Mouse (Mus musculus) regulatory T cell (primary cell): ENCODE results near the gene Spryd4.
"Not testable (repeated sequence)": the region's sequence is repeated elsewhere in the genome, so short reads cannot be mapped to it uniquely, and the experiment has no call there.

Experiments used
- in situ Hi-C: fragments of 300-600 bp; cut with MboI, MseI; formaldehyde crosslinking; loops from one replicate; pipeline ENCODE4 v1.15.1; 2025; ENCODE audit warnings: high pct_unique_total_duplicates

Spryd4 gene

DNA sequence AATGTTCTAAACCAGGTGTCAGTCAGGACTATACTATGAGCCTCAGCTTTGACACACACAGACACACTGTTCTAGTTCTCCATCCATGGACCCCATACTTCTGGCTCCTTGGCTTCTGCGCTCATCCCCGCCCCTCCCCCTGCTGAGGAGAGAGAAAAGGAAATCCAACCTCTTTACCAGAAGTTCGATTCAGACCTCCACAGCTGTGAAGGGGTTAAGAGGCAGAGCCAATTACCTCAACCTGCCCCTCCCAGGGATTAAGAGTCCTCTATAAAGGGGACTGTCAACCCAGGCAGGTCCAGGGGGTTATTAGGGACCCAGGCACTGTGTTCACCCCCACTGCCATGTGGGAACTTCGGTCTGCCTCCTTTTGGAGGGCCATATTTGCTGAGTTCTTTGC is 13.9 kb upstream of the Spryd4 start, which contains the start of gene Mip:
Mip (plus strand) TSS at position 301 of the 400 bp plus-strand sequence.
- in situ Hi-C loops, result no loop called here

DNA sequence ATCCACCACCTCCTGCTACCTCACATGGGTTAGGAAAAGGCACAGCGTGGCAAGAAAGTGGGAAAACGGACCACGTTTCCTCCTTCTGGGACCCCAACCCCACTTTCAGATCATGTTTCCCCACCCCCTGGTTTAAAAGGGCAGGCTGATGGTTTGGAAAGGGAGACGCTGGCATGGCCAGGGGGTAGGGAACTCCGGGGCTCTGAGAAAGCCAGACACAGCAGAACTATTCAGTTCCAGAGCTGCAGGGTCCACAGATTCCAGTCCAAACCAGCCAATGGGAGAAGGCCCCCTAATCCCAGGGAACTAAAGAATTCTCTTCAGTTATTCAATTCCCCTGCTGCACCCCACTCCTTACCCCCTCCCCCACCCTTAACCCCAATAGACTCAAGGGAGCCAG is 13.5 kb upstream of the Spryd4 start:
- in situ Hi-C loops, result no loop called here

DNA sequence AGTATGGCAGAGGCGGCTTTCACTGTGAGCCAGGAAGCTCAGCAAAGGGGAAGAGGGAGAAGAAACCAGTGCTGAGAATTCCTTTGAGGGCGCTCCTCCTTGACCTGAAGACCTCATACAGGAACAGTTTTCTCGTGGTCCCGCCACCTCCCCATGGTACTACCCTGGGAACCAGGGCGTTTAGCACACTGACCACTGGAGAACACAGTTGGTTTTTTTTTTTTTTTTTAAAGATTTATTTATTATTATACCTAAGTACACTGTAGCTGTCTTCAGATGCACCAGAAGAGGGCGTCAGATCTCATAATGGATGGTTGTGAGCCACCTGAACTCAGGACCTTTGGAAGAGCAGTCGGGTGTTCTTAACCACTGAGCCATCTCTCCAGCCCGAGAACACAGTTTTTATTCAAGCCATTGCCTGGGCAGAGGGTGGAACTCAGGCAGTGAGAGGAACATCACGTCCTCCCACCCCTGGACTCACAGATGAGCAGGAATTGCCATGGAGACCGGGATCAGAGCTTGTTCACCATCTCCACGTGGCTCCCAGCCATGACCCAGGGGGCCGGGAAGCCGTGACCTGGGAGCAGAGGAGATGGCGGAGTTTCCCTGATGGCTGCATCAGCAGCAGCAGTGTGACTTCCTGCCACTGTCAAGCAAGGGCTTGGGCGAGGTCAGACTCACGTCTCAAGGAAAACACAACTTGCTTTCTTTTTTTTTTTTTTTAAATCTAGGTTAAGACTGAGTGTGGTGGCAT is 10.1 kb upstream of the Spryd4 start:
- in situ Hi-C loops, result no loop called here

DNA sequence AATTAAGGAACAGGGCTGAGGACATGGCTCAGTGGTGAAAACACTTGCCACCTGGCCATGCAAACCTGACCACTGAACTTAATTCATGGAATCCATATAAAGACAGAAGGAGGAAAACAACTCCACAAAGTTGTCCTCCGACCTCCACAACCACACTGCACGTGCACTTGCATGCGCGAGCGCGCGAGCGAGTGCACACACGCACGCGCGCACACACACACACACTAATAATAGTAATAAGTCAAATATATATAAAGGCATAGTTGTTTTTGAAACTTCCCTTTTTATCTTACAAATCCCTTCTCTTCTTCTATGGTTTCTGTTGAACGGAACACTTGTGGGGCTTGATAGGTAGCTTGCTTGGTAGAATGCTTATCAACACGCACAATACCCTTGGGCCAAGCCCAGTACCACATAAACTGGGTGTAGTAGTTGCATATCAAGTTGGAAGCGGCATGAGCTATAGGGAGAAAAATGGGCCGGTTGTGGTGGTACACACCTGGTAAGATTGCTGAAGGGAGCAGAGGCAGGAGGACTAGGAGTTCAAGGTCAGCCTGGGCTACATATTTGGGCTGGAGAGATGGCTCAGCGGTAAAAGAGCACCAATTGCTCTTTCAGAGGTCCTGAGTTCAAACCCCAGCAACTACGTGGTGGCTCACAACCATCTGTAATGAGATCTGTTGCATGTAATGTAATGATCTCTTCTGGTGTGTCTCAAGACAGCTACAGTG is 6.9 kb upstream of the Spryd4 start:
- in situ Hi-C loops, result no loop called here

DNA sequence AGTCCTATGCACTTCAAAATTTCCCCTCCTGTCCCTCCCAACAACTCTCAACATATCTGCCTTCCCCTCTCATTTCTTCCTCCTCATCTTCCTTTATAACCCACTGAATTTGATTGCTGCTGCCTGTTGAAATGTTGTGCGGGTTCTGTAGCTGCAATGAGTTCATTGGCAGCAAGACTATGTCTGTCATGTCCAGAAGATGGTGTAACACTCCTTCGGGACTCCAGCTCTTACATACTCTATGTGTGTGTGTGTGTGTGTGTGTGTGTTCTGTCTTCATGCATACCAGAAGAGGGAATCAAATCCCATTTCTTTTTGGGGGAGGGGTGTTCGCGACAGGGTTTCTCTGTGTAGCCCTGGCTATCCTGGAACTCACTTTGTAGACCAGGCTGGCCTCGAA is 3.4 kb upstream of the Spryd4 start:
- in situ Hi-C loops, result no loop called here

DNA sequence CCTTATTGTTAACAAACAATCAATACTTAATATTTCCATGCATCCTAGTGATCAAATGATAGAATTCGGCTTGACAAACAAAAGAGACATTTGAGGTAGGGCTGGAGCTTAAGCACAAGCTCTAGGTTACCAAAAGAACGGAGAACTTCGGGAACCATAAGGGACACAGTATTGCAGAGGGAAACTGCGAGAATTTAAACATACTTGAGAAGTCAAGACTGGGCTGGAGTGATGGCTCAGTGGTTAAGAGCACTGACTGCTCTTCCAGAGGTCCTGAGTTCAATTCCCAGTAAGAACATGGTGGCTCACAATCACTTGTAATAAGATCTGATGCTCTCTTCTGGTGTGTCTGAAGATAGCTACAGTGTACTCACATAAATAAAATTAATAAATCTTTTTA is 2.5 kb upstream of the Spryd4 start:
- in situ Hi-C loops, result not testable (repeated sequence)

DNA sequence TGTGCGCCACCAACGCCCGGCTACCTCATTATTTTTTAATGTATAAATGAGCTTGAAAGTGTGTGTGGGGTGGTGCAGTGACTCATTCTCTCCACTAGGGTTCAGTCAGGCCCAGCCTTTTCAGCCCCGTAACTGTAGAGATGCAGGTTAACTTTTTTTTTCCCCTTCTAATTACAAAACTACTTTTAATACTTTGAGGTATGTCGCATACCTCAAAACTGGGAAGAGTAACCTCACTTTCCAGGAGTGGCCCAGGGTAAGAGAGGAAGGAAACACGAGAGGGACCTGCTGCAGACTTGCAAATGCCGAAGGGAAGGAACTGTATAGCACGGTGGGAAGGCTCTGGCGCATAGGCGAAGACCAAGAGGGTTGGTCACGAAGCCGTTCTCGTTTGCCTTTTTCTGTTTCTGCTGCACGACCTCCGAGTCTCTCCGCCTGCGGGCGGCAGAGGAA is 1.3 kb upstream of the Spryd4 start:
- in situ Hi-C loops, result no loop called here

DNA sequence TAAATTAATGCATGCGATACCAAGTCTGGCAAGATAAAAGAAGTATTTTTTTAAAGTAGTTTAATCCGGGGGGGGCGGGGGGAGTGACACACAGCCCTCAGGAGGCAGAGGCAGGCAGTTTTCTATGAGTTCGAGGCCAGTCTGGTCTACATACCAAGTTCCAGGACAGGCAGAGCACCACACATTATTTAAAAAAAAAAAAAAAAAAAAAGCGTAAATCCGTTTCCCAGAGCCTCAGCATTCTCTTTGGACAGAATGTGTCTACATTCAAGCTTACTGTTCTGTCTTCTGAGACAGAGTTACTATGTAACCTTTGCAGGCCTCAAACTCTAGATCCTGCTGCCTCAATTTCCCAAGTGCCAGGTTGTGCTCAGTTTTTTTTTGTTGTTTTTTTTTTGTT is 541 bp upstream of the Spryd4 start:
- in situ Hi-C loops, result no loop called here

DNA sequence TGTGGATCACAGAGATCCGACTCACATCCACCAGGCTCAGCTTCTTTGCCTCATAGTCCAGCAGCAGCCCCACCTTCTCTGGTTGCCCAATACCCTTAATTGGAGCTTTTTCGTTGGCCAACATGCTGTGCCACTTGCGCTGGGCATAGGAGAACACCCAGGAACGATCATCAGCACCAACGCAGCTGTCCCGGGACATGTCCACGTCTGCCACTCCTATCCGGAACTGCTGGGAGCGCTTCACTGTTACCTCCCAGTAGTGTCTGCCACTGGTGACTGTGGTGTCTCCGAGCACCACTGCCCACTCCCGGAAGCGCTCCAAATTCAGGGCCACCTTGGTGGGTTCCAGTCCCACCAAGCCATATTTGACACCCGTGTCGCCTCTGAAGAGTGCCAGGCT is 653 bp downstream of the Spryd4 start:
- in situ Hi-C loops, result no loop called here

DNA sequence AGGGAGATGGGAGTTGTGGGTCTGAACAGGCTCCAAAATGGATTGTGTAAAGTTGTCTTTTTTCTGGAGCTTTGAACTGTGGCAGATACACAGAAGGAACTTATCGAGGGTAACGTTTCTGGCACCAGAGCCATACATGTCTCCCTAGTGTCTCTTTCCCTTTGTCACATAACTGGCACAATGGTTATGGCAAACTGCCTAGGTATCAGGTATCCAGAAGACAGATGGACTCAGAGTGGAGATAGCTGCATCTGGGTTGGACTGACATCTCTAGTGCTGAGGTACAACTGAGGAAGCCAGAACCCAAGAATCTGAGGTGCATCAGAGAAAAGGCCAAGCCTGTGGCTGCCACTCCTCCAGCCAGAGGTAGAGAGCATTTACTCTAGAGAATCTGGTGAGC is 1.5 kb downstream of the Spryd4 start:
- in situ Hi-C loops, result no loop called here

DNA sequence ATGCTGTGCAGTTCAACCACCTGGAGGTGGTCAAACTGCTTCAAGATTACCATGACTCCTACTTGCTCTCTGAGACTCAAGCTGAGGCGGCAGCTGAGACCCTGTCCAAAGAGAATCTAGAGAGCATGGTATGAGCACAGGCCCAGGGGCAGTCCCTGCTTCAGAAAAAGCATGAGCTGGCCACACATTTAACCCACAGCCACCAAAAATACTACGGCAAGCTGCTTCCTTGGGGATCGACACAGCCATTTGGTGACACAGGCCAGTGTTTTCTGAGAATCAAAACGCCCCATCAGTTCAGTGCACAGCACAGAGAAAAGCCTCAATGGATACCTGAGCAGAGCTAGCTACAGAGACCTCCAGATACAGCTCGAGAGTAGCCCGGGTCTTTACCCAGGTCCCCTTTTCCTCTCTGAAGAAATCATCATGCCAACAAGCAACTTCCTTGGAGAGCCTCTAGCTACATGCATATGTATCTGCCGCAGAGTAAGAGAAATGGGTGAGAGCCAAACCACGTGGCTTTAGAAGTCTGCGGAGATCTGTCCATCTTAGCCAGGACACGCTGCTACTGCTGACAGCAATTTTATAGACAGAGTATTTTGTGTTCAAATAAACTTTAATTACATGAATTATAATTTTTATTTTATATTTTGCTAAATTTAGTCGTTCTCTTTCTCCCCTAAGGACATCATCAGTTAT is 2.1 kb downstream of the Spryd4 start:
- in situ Hi-C loops, result no loop called here

DNA sequence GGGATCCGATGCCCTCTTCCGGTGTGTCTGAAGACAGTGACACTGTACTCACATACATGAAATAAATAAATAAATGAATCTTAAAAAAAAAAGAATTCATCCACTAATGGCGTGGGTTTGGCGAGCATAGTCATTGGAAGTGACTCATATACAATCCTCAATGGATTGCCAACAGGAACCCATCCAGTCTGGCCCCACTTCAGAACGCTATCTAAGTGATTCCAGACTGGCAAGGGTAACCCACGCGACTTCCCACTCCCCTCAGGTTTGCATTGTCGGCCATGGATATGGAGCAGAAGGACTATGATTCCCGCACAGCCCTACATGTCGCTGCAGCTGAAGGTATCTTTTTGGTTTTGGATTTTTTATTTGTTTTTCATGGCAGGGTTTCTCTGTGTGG is 3.3 kb downstream of the Spryd4 start:
- in situ Hi-C loops, result no loop called here

DNA sequence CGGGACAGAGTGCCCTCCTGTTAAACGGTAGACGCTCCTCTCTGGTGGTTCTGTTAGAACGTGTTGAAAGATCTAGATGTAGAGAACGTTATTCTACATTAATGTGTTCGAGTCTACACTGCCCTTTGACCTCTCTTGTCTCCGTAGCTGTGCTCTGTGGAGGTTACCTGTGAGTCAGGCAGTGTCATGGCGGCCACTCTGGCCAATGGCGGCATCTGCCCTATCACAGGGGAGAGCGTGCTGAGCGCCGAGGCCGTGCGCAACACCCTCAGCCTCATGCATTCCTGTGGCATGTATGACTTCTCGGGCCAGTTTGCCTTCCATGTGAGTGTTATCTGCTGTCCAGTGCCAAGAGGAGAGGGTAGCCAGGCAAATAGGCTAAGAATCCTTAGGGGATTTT is 6.7 kb downstream of the Spryd4 start:
- in situ Hi-C loops, result no loop called here

DNA sequence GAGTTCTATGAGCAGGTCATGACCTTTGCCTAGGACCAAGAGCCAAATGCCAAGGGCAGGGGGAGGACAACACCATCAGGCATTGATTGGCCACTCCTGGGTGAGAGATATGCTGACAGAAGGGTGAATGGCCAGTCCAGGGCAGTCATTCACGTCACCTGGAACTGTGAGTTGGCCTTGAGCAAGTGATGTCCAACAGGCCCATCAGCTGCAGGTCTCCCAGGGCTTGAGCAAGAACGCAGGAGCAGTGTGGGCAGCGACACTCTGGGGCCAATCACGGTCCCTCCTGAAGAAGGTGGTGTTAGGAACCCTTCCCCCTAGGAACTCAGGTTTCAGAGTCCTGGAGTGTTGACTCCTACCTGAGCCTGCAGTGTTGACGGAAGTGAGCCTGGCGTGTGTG is 9.8 kb downstream of the Spryd4 start:
- in situ Hi-C loops, result no loop called here

DNA sequence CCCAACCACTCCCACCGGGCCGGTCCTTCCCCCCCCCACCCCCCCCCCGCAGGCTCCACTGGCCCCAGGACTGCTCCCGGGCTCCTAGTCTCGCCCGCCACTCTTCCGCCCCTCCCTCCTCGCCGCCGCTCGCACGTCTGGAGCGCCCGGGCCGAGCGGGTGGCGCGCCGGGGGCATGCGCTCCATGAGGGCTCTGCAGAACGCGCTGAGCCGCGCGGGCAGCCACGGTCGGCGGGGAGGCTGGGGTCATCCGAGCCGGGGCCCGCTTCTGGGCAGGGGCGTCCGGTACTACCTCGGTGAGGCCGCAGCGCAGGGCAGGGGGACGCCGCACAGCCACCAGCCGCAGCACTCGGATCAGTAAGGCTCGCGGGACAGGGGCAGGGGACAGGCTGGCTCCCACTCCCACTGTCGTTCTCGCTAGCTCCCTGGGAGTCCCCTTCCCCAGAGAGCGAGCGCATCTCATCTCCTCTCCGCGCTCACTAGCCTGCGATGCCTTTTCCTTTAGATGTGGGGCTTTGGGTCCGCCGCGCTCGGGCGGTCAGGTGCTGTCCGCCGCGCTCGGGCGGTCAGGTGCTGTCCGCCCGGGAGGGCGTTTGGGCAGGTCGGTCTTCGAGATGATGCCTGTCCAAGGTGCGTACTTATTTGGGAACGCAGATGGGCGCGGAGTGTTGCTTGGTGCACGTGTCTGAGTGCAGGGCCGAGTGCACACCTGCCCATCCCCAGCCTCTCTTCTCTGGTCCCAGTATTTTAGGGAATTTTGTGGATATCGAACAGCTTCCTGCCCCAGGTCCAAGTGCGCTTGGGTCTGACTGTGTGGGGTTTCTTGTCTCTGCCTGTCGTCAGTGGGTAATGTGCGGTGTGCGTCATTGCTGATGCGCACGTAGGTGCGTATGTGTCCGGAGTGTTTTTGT is 16.8 kb downstream of the Spryd4 start:
- in situ Hi-C loops, result loop anchor here (5.0 kb wide), 1 partner anchor 98 kb away; no protein-coding TSS in a partner anchor

DNA sequence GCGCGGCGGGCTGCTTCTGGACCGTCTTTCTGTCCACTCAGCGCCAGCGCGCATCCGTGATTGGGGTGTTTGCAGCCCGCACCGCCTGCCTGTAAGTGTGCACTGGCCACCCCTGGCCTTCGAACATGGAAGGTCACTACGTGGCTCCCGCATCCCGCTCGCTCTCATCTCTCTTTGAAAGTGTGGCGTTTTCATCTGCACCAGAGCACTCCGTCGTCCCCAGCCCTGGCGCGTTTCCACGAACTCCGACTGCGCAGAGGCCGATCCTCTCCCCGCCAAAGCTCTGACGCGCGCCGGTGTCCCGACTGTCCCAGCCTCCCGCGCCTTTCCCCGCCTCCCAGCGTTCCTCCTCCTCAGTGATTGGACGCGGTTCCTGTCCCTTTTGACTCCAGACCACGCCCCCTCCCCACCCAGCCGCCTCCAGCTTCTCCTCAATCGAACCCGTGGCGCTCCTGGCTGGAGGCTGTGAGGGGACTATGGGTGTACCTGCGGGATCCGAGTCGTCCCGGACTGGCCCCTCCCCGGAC is 17.5 kb downstream of the Spryd4 start, which contains the start of gene Gls2:
Gls2 (plus strand) TSS at position 434 of the 527 bp plus-strand sequence.
- in situ Hi-C loops, result loop anchor here (5.0 kb wide), 1 partner anchor 97 kb away; no protein-coding TSS in a partner anchor

DNA sequence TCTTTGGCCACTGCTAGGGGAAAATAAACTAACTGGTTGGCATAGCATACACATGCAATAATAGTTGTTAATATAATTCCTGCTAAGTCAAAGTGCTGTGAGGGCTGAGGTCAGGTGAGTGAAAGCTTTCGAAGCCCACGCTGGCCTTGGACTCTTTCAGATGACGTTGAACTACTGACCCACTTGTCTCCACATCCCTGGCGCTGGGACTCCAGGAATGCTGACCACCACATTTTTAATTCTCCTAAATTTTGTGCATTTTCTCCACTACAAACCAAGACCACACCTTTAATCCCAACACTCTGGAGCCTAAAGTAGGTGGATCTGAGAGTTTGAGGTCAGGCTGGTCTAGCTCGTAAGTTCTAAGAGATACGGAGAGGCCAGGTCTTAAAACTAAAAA is 18.5 kb downstream of the Spryd4 start:
- in situ Hi-C loops, result loop anchor here (5.0 kb wide), 1 partner anchor 96 kb away; no protein-coding TSS in a partner anchor

DNA sequence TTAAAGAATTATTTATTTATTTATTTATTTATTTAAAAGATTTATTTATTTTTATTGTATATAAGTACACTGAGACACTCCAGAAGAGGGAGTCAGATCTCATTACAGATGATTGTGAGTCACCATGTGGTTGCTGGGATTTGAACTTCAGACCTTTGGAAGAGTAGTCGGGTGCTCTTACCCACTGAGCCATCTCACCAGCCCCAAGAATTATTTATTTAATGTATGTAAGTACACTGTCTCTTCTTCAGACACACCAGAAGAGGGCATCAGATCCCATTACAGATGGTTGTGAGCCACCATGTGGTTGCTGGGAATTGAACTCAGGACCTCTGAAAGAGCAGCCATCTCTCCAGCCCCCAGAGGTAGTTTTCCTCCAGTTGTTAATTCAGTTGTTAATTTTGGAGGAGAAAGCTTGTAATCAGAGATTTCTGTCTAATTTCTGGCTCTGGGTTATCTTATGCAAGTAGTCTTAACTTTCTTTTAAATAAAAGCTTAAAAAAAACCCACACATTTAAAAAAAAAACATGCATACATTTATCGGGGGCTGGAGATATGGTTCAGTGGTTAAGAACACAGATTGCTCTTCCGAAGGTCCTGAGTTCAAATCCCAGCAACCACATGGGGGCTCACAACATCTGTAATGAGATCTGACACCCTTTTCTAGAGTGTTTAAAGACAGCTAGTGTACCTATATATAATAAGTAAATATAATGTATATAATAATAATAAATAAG is 19.4 kb downstream of the Spryd4 start:
- in situ Hi-C loops, result loop anchor here (5.0 kb wide), 1 partner anchor 95 kb away; no protein-coding TSS in a partner anchor

DNA sequence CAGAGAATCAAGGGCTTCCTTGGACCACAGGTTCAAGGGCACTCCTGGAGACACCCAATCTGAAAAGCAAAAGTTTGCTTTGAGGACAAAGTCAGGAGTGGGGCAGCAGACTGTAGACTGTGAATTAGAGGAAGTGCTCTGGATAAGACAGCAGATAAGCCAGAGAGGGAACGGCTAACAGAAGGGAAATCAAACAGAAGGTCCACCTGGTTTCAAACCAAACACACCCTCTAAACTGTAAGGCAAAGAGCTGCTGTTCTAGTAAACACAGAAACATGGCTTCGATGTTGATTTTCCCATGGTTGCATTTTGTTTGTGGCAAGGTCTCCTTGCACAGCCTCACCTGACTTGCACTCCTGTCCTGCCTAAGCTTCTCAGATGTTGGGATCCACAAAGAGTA is 20.1 kb downstream of the Spryd4 start:
- in situ Hi-C loops, result loop anchor here (5.0 kb wide), 1 partner anchor 94 kb away; no protein-coding TSS in a partner anchor
